Mouse (Mus musculus) myocyte (in vitro differentiated cells): ENCODE measurements around the gene Rasa4. TPM values are rescaled to one million over a fixed set of nuclear protein-coding genes. Genes with fewer than 3 reads are reported as not detected.

Experiments used
- H3K27me3 ChIP-seq: one replicate; pipeline ENCODE4 v1.6.1; 2011; ENCODE audit not compliant: control insufficient read depth, insufficient read depth, insufficient read length
- H3K36me3 ChIP-seq: one replicate; pipeline ENCODE4 v1.6.1; 2011; ENCODE audit not compliant: control insufficient read depth, insufficient read depth
- H3K4me2 ChIP-seq: one replicate; pipeline ENCODE4 v1.6.1; 2011; ENCODE audit warnings: low read depth, control low read depth
- H3K4me3 ChIP-seq: one replicate; pipeline ENCODE4 v1.5.1; 2011; ENCODE audit warnings: mild to moderate bottlenecking, control low read depth, moderate library complexity
- H3K79me2 ChIP-seq: one replicate; pipeline ENCODE4 v1.6.1; 2011; ENCODE audit not compliant: control insufficient read depth, insufficient read depth
- H3ac ChIP-seq: one replicate; pipeline ENCODE4 v1.6.1; 2011; ENCODE audit not compliant: control insufficient read depth, insufficient read length
- CEBPB ChIP-seq: IDR thresholded peaks from 2 replicates; pipeline ENCODE4 v1.6.1; 2011; ENCODE audit warnings: mild to moderate bottlenecking, moderate library complexity; ENCODE audit not compliant: poor library complexity, insufficient read depth, severe bottlenecking
- E2F4 ChIP-seq: IDR thresholded peaks from one replicate; pipeline ENCODE4 v1.6.1; 2011; ENCODE audit warnings: mild to moderate bottlenecking, control low read depth, moderate library complexity; ENCODE audit not compliant: insufficient read depth
- MAX ChIP-seq: IDR thresholded peaks from one replicate; pipeline ENCODE4 v1.6.1; 2011; ENCODE audit warnings: low read depth, mild to moderate bottlenecking, control low read depth
- MYOD1 ChIP-seq, 3 experiments: IDR thresholded peaks; one replicate each; pipeline ENCODE4 v1.6.1; 2011; ENCODE audit warnings: control low read depth in 2 of 3, low read depth in 2 of 3, mild to moderate bottlenecking in 2 of 3, moderate library complexity in 1 of 3; ENCODE audit not compliant: insufficient read length in 2 of 3, control insufficient read depth in 1 of 3
- MYOG ChIP-seq, 3 experiments: IDR thresholded peaks; one replicate each; pipeline ENCODE4 v1.6.1; 2011; ENCODE audit warnings: control low read depth in 2 of 3, low read depth in 2 of 3, mild to moderate bottlenecking in 2 of 3; ENCODE audit not compliant: insufficient read length in 2 of 3, control insufficient read depth in 1 of 3, insufficient read depth in 1 of 3
- POLR2A ChIP-seq: IDR thresholded peaks from one replicate; pipeline ENCODE4 v1.6.1; 2011; ENCODE audit warnings: low read depth, mild to moderate bottlenecking, control low read depth, moderate library complexity; ENCODE audit not compliant: insufficient read length
- POLR2AphosphoS2 ChIP-seq: IDR thresholded peaks from one replicate; pipeline ENCODE4 v1.6.1; 2011; ENCODE audit warnings: low read depth, control low read depth; ENCODE audit not compliant: insufficient read length
- REST ChIP-seq: IDR thresholded peaks from one replicate; pipeline ENCODE4 v1.6.1; 2011; ENCODE audit warnings: mild to moderate bottlenecking, control low read depth, moderate library complexity; ENCODE audit not compliant: insufficient read depth, insufficient read length
- SRF ChIP-seq: IDR thresholded peaks from one replicate; pipeline ENCODE4 v1.6.1; 2011; ENCODE audit warnings: low read depth; ENCODE audit not compliant: control insufficient read depth, insufficient read length
- TCF12 ChIP-seq: IDR thresholded peaks from one replicate; pipeline ENCODE4 v1.6.1; 2011; ENCODE audit warnings: mild to moderate bottlenecking, control low read depth; ENCODE audit not compliant: poor library complexity, insufficient read depth, severe bottlenecking
- TCF3 ChIP-seq: IDR thresholded peaks from one replicate; pipeline ENCODE4 v1.6.1; 2011; ENCODE audit warnings: low read depth, control low read depth; ENCODE audit not compliant: insufficient read length
- USF1 ChIP-seq: IDR thresholded peaks from one replicate; pipeline ENCODE4 v1.6.1; 2011; ENCODE audit warnings: low read depth, mild to moderate bottlenecking, control low read depth, moderate library complexity
- polyA plus RNA-seq: library from polyadenylated mRNA; unstranded; fragments of >200 nt; fragmentation: generic; extraction: Trizol; gene quantifications from one replicate; pipeline ENCODE4 v1.2.1, GENCODE M21; 2012; ENCODE audit warnings: missing spikeins

Gene Rasa4
- polyA plus RNA-seq, 1 experiment: 26.9 TPM

GRCm38 (mm10) chr5:136069411-136069810 lies 14.3 kb upstream of the Rasa4 start:
- TF ChIP-seq MYOD1 (IDR thresholded peaks at IDR 0.05; ENCODE audit: control insufficient read depth in 1 of 3, insufficient read length in 2 of 3, low read depth in 2 of 3) (peak in 1 of 3 experiments; percentile 27), MYOG (IDR thresholded peaks at IDR 0.05; ENCODE audit: control insufficient read depth in 1 of 3, insufficient read depth in 1 of 3, insufficient read length in 2 of 3, low read depth in 2 of 3) (no peak)
- H3K79me2 ChIP-seq: no peaks in the 10 kb centered on the region
- H3K27me3 ChIP-seq: no peaks in the 10 kb centered on the region
- no peak overlapping the region for H3K4me3 ChIP-seq
- peak overlapping the region; percentile 25 for H3K4me2 ChIP-seq
- no peaks in the 10 kb centered on the region for H3K36me3 ChIP-seq
- H3ac ChIP-seq: no peak overlapping the region

- Histone ChIP-seq H3K79me2 (no peaks in the 10 kb centered on the region), H3ac (no peak overlapping the region), H3K27me3 (no peaks in the 10 kb centered on the region), H3K36me3 (no peaks in the 10 kb centered on the region), H3K4me2 (no peak overlapping the region), H3K4me3 (no peak overlapping the region)
- TF ChIP-seq CEBPB (no peak), E2F4 (no peak), MYOG (IDR thresholded peaks at IDR 0.05; ENCODE audit: control insufficient read depth in 1 of 3, insufficient read depth in 1 of 3, insufficient read length in 2 of 3, low read depth in 2 of 3) (no peak), USF1 (no peak), TCF3 (no peak), SRF (no peak), POLR2A (no peak), MYOD1 (IDR thresholded peaks at IDR 0.05; ENCODE audit: control insufficient read depth in 1 of 3, insufficient read length in 2 of 3, low read depth in 2 of 3) (no peak), POLR2AphosphoS2 (no peak)
Observed at GRCm38 (mm10) chr5:136073051-136073450, 10.7 kb upstream of the Rasa4 start.

- H3K36me3 ChIP-seq: no peaks in the 10 kb centered on the region
- no peak overlapping the region for H3K4me2 ChIP-seq
- no peak overlapping the region for H3ac ChIP-seq
- no peaks in the 10 kb centered on the region for H3K79me2 ChIP-seq
- TF ChIP-seq CEBPB (no peak), MYOD1 (IDR thresholded peaks at IDR 0.05; ENCODE audit: control insufficient read depth in 1 of 3, insufficient read length in 2 of 3, low read depth in 2 of 3) (no peak), MYOG (IDR thresholded peaks at IDR 0.05; ENCODE audit: control insufficient read depth in 1 of 3, insufficient read depth in 1 of 3, insufficient read length in 2 of 3, low read depth in 2 of 3) (no peak), SRF (no peak), TCF12 (no peak), POLR2AphosphoS2 (no peak), REST (no peak), USF1 (no peak)
- no peaks in the 10 kb centered on the region for H3K27me3 ChIP-seq
- H3K4me3 ChIP-seq: no peak overlapping the region
Observed at GRCm38 (mm10) chr5:136073526-136073925, 10.2 kb upstream of the Rasa4 start.

- no peak for TF ChIP-seq MAX
- no peak for TF ChIP-seq CEBPB
- TF ChIP-seq REST: no peak
- Histone ChIP-seq H3ac (no peak overlapping the region), H3K79me2 (no peaks in the 10 kb centered on the region), H3K27me3 (no peaks in the 10 kb centered on the region), H3K36me3 (no peaks in the 10 kb centered on the region), H3K4me2 (no peak overlapping the region), H3K4me3 (no peak overlapping the region)
Observed at GRCm38 (mm10) chr5:136075076-136075475, 8.6 kb upstream of the Rasa4 start.

GRCm38 (mm10) chr5:136076284-136076683 lies 7.4 kb upstream of the Rasa4 start:
- Histone ChIP-seq H3ac (no peak overlapping the region), H3K4me2 (no peak overlapping the region), H3K4me3 (no peak overlapping the region), H3K79me2 (no peaks in the 10 kb centered on the region), H3K27me3 (no peaks in the 10 kb centered on the region), H3K36me3 (no peaks in the 10 kb centered on the region)
- TF ChIP-seq MYOD1 (IDR thresholded peaks at IDR 0.05; ENCODE audit: control insufficient read depth in 1 of 3, insufficient read length in 2 of 3, low read depth in 2 of 3) (no peak), REST (no peak), POLR2AphosphoS2 (no peak), MYOG (IDR thresholded peaks at IDR 0.05; ENCODE audit: control insufficient read depth in 1 of 3, insufficient read depth in 1 of 3, insufficient read length in 2 of 3, low read depth in 2 of 3) (no peak), SRF (no peak), USF1 (no peak), MAX (no peak), POLR2A (no peak), CEBPB (no peak), TCF3 (no peak), TCF12 (no peak), E2F4 (no peak)
